Mouse (Mus musculus) right cerebral cortex, postnatal 25 days (tissue): ENCODE measurements at regions not wholly inside any gene's neighbourhood (a gene's known extent, or its start where the extent isn't known, plus 50 kb on each side); places are given as distances from the start of the nearest gene placed in this dataset.
A peak's percentile ranks its signal among the peaks of the same experiment; 100 is the strongest.
"Not testable (repeated sequence)": the region's sequence is repeated elsewhere in the genome, so short reads cannot be mapped to it uniquely, and the experiment has no call there.

Experiments
- DNase-seq: peaks from one replicate; pipeline ENCODE4 v3.0.0; 2022

GRCm38 (mm10) chr6:47745856-47746255 lies 67.4 kb downstream of the Pdia4 start:
- DNase-seq = not testable (repeated sequence)

DNA sequence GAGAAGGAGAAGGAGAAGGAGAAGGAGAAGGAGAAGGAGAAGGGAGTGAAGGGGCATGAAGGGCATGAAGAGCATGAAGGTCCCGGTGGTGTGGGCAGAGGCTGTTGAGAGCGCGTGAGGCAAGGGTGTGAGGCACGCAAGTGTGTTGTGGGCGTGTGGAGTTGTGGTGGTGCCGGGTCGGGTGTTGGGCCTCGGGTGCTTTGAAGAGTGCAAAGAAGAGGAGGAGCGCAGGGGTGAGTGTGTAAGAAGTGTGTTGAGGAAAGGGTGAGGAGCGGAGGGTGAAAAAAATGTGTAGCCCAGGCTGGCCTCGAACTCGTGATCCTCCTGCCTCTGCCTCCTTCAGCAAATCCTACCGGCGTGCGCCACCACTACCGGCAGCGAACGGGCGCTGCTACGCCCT lies 69.4 kb downstream of the Pdia4 start:
- not testable (repeated sequence) for DNase-seq

DNA sequence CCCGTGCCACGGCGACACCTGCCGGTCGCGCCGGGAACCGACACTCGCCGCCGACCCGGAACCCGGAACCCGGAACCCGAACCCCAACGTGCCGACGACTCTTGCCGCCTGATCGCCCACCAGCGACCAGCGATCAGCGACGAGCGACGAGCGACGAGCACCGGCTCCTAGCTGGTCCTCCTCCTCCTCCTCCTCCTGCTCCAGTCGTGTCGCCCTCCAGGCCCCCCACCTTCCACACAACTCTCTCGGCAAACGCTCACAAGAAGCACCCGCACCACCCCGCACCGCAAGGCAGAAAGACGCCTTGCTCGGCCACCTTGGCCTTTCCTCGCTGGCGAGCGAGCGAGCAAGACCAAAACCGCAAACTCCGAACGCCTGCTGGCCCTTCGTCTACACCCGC lies 73.0 kb downstream of the Pdia4 start:
- DNase-seq = not testable (repeated sequence)

DNA sequence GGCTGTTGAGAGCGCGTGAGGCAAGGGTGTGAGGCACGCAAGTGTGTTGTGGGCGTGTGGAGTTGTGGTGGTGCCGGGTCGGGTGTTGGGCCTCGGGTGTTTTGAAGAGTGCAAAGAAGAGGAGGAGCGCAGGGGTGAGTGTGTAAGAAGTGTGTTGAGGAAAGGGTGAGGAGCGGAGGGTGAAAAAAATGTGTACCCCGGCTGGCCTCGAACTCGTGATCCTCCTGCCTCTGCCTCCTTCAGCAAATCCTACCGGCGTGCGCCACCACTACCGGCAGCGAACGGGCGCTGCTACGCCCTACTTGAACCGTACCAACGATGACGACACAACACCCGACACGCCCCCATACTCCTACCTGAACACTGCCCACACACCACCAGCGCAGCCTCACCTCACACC lies 73.5 kb downstream of the Pdia4 start:
- peak; percentile 59 for DNase-seq

GRCm38 (mm10) chr6:47737972-47738371 lies 75.3 kb downstream of the Pdia4 start:
- not testable (repeated sequence) for DNase-seq
